Mouse (Mus musculus) embryonic facial prominence, embryonic 10.5 days (tissue): ENCODE results near the gene Stmnd1. TPM values are rescaled to one million over a fixed set of nuclear protein-coding genes. Genes with fewer than 3 reads are reported as not detected.
"Not testable (repeated sequence)": the region's sequence is repeated elsewhere in the genome, so short reads cannot be mapped to it uniquely, and the experiment has no call there.

Experiments
- DNase-seq: peaks from one replicate; pipeline ENCODE4 v3.0.0-alpha.2; 2017; ENCODE audit warnings: low spot score
- H3K27ac ChIP-seq: fragments of 300-500 bp; sonication (generic); replicated peaks from 2 replicates; pipeline ENCODE4 v1.5.1; 2016; ENCODE audit warnings: mild to moderate bottlenecking
- H3K27me3 ChIP-seq: fragments of 300-500 bp; sonication (generic); replicated peaks from 2 replicates; pipeline ENCODE4 v1.6.1; 2016; ENCODE audit warnings: low read depth, mild to moderate bottlenecking; ENCODE audit not compliant: poor library complexity, severe bottlenecking
- H3K36me3 ChIP-seq: fragments of 300-500 bp; sonication (generic); replicated peaks from 2 replicates; pipeline ENCODE4 v1.6.1; 2016; ENCODE audit warnings: mild to moderate bottlenecking, moderate library complexity
- H3K4me1 ChIP-seq: fragments of 300-500 bp; sonication (generic); 2 replicates; pipeline ENCODE4 v1.6.1; 2016
- H3K4me3 ChIP-seq: fragments of 300-500 bp; sonication (generic); 2 replicates; pipeline ENCODE4 v1.5.1; 2016; ENCODE audit warnings: mild to moderate bottlenecking, moderate library complexity
- H3K9me3 ChIP-seq: fragments of 300-500 bp; sonication (generic); 2 replicates; pipeline ENCODE4 v1.6.1; 2016; ENCODE audit warnings: mild to moderate bottlenecking
- WGBS: fragments of 180-500 bp; shearing (Covaris S2); methylation state at CpG from one replicate; pipeline ENCODE4 v1.1.7; 2016; 5-methylcytosine and 5-hydroxymethylcytosine counted together
- polyA plus RNA-seq: library from polyadenylated mRNA; unstranded; fragments of >200 nt; fragmentation: Nextera tagmentation; extraction: Ambion mirVana; gene quantifications from 2 replicates; pipeline ENCODE4 v1.2.1, GENCODE M21; 2016

The Stmnd1 gene
- polyA plus RNA-seq, 1 experiment from 2014 or later: 0.11 TPM

DNA sequence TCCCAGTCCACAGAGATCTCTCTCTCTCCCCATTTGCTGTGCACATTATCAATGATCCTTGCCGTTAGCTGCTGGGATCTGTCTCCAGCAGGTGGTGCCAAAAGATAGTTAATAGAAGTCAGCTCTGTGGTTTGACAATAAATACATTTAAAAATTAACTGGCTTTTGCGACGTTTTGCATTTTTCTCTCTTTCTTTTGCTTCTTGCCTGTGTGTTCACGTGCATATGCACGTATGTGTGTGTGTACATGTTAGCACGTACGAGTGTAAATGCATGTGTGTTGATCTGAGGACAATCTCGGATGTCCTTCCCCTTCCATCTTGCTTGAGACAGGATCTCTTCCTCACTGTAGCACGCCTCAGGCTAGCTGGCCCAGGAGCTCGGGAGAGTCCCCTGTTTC is 37.3 kb downstream of the Stmnd1 start:
- no peaks in the 10 kb centered on the region for H3K9me3 ChIP-seq
- peak; percentile 28 for DNase-seq
- H3K27ac ChIP-seq: no peak overlapping the region
- H3K36me3 ChIP-seq: no peaks in the 10 kb centered on the region
- 56% methylated on average over 10 of the region's 10 CpGs for WGBS
- H3K4me3 ChIP-seq: no peak overlapping the region
- no peaks in the 10 kb centered on the region for H3K27me3 ChIP-seq
- no peaks in the 10 kb centered on the region for H3K4me1 ChIP-seq

DNA sequence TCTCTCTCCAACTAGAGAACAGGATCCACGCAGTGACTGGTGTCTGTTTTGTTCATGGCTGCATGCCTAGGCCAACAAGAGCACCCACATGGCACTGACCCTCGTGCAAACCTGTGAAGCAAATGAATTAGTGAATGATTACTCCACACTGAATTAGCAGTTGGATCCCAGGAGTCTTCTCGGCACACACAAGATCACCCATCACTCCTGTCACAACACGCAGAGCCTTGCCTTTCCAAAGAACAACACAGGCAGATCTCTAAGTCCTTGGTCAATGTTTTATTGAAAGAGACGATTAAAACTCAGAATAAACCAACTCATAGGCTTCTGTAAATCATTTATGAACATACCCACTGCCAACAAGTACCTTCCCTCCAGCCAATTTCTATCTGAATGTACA is 39.7 kb downstream of the Stmnd1 start:
- no peak for DNase-seq
- 89% methylated on average over 5 of the region's 5 CpGs for WGBS

DNA sequence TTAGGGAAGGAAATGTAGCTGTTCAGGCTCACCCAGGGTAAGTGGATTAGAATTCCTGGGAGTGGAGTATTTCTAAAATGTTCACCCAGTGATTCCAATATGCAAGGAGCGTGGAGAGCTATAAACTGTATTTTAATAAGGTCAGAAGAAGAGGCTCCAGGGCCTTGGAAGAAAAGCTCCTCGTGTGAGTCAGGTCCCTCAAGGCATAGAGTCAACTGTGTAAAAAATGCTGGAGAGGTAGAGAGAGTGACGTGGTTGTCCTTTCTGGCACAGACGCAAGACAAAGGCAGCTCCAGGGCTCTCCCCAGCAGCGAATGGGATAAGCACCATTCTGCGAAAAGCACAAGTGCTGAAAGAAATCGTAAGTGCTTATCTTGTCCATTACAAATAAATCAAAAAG is 41.6 kb downstream of the Stmnd1 start:
- H3K27me3 ChIP-seq: no peaks in the 10 kb centered on the region
- H3K9me3 ChIP-seq: no peaks in the 10 kb centered on the region
- no peak overlapping the region for H3K4me3 ChIP-seq
- H3K4me1 ChIP-seq: no peaks in the 10 kb centered on the region
- no peak overlapping the region for H3K27ac ChIP-seq
- no peaks in the 10 kb centered on the region for H3K36me3 ChIP-seq
- WGBS: 90% methylated on average over 7 of the region's 7 CpGs
- DNase-seq: no peak

More for the DNA sequence above, 39.7 kb downstream of the Stmnd1 start:
- H3K36me3 ChIP-seq: no peaks in the 10 kb centered on the region
- H3K27me3 ChIP-seq: no peaks in the 10 kb centered on the region
- no peaks in the 10 kb centered on the region for H3K4me1 ChIP-seq
- no peak overlapping the region for H3K4me3 ChIP-seq
- no peaks in the 10 kb centered on the region for H3K9me3 ChIP-seq
- no peak overlapping the region for H3K27ac ChIP-seq

DNA sequence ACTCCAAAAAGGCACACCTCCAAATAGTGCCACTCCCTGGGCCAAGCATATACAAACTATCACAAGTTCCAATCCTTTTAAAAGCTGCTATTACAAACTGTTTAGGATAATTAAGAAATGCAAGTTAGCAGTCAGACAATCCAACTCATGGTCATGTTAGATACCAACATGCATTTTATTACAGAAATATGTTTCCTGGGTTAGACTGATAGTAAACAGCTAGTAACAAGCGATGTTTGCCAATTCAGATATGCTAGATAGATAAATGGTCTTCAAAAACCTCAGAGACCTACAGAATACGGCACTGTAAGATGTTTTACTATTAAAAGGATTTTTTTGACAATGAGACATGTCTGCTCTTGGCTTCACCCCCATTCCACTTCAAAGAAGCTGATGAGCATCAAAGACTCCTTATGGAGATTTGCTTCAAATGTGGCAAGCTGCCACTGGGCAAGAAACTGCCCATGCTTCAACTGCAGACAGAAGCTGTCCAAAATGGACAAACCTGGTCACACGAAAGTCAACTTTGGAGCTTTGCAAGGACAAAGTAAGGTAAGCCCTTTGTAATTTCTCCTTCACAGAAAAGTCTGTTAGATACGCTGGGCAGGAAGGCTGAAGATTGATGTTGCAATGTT is 52.9 kb downstream of the Stmnd1 start:
- Histone ChIP-seq H3K4me3 (no peak overlapping the region), H3K27me3 (no peaks in the 10 kb centered on the region), H3K36me3 (no peaks in the 10 kb centered on the region), H3K4me1 (no peaks in the 10 kb centered on the region), H3K27ac (no peak overlapping the region), H3K9me3 (no peaks in the 10 kb centered on the region)
- DNase-seq: no peak
- 85% methylated on average over 4 of the region's 4 CpGs for WGBS

DNA sequence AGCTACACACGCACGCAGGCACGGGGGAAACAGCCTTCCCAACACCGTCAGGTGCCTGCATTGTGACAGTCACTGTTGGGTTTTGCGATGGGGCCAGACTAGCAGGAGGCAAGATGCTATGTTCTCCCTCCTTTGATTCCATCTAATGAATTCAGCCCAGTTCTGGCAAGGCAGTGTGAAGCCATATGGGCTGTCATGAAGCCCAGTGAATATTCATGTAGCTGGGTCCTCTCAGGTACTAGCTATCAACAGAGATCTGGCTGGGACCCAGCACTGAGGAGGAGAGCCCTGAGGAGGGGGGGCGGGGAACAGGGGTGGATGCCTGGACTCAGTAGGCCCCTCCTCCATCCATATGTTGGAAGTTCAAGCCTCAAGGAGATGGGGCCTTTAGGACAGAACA is 61.5 kb downstream of the Stmnd1 start:
- Histone ChIP-seq H3K27me3 (no peaks in the 10 kb centered on the region), H3K4me1 (peaks cover 5% of the 10 kb centered on the region), H3K27ac (no peak overlapping the region), H3K9me3 (peaks cover 9% of the 10 kb centered on the region; the same call in 1 of the 2 replicates), H3K36me3 (no peaks in the 10 kb centered on the region), H3K4me3 (no peak overlapping the region)
- WGBS: 87% methylated on average over 6 of the region's 6 CpGs
- DNase-seq: no peak

DNA sequence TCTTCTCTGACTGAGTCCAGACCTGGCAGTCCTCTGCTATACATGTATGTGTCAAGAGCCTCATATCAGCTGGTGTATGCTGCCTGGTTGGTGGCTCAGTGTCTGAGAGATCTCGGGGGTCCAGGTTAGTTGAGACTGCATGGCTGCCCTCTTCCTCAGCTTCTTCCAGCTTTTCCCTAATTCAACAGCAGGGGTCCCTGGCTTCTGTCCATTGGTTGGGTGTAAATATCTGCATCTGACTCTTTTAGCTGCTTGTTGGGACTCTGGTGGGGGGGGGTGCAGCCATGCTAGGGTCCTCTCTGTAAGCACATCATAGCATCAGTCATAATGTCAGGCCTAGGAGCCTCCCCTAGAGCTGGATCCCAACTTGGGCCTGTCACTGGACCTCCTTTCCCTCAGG is 62.8 kb downstream of the Stmnd1 start:
- not testable (repeated sequence) for H3K27ac ChIP-seq, DNase-seq, H3K4me1 ChIP-seq, H3K27me3 ChIP-seq, H3K36me3 ChIP-seq, H3K4me3 ChIP-seq, H3K9me3 ChIP-seq
- 77% methylated on average over 1 of the region's 1 CpGs for WGBS

DNA sequence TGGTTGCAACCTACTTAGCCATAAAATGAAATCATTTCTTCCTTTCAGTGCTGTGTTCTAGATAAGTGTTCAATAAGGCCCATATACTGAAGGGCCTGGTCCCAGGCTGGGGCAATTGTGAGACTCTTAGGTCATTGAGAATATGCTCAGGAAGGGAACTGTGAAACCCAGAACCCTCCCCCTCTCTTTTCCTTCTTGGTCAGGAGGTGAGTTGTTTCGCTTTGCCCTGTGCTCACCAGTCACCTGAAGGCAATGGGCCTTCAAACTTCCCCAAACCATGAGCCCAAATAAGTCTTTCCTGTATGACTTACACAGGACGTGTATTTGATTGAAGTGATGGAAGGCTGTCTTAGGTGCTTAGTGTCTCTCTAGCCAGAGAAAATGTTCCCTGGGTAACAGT is 64.3 kb downstream of the Stmnd1 start:
- H3K36me3 ChIP-seq: no peaks in the 10 kb centered on the region
- no peak overlapping the region for H3K27ac ChIP-seq
- DNase-seq: no peak
- WGBS: 80% methylated on average over 2 of the region's 2 CpGs
- peaks cover 6% of the 10 kb centered on the region for H3K4me1 ChIP-seq
- H3K9me3 ChIP-seq: 0 out of 2 replicates have a peak, but pooled peaks cover 3% of the 10 kb centered on the region
- no peak overlapping the region for H3K4me3 ChIP-seq
- H3K27me3 ChIP-seq: no peaks in the 10 kb centered on the region

DNA sequence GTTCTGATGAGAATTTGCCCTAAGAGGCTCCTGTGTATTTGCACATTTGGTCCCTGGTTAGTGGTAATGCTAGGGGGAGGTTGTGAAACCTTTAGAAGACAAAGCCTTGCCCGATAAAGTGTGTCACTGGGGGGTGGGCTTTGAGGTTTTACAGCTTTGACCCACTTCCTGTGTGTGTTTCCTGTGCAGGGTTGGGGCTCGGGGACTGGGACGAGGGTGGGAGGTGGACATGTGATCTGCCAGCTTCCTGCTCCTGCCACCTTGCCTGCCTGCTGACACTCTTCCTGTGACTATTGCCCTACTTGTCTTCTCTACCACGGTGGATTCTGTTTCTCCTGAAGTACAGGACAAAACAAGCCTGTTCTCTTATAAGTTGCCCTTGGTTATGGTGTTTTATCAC is 66.4 kb downstream of the Stmnd1 start:
- DNase-seq: no peak
- H3K4me3 ChIP-seq: no peak overlapping the region
- no peaks in the 10 kb centered on the region for H3K36me3 ChIP-seq
- H3K9me3 ChIP-seq: no peaks in the 10 kb centered on the region
- no peak overlapping the region for H3K27ac ChIP-seq
- WGBS: 51% methylated on average over 4 of the region's 4 CpGs
- no peaks in the 10 kb centered on the region for H3K27me3 ChIP-seq
- peaks cover 6% of the 10 kb centered on the region for H3K4me1 ChIP-seq

DNA sequence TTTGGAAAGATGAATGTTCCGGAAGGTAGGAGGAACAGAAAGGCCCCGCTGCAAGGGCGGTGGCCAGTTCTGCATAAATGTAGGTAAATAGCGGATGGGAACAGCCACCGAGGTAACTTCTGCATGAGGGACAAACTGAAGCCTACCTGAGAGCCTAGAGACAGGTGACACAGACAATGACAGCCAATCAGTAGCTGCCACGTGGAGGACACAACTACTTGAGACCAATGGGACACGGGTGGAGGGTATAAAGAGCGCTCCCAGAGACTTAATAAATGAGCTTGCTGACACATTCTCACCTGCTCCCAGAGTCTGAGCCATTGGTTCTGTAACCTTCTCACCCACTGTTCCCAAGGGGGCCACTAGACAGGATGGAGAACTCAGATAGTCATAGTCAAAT is 67.1 kb downstream of the Stmnd1 start:
- Histone ChIP-seq H3K4me1 (peaks cover 6% of the 10 kb centered on the region), H3K4me3 (no peak overlapping the region), H3K36me3 (no peaks in the 10 kb centered on the region), H3K9me3 (no peaks in the 10 kb centered on the region), H3K27ac (no peak overlapping the region), H3K27me3 (no peaks in the 10 kb centered on the region)
- WGBS: 92% methylated on average over 8 of the region's 8 CpGs
- no peak for DNase-seq

DNA sequence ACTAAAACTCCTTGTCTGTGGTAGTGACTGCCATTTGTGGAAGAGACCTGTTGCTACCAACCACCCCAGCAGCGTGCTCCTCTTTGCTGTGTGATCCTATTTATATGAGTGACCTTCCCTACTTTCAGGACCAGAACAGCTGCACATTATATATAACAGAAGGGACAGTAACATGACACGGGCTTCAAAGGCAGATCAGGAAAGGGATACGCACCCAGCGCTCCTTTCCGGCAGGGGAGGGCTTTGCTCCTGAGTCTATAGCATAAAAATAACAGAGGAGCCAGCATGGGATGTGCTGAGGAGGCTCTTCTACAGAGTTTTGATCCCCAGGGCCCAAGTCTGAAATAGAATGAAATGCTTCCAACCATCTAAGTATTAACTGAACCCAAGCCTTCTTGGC is 67.9 kb downstream of the Stmnd1 start:
- no peak for DNase-seq
- Histone ChIP-seq H3K27me3 (no peaks in the 10 kb centered on the region), H3K4me1 (peaks cover 6% of the 10 kb centered on the region), H3K9me3 (no peaks in the 10 kb centered on the region), H3K36me3 (no peaks in the 10 kb centered on the region), H3K27ac (no peak overlapping the region), H3K4me3 (no peak overlapping the region)
- WGBS: 77% methylated on average over 5 of the region's 5 CpGs

DNA sequence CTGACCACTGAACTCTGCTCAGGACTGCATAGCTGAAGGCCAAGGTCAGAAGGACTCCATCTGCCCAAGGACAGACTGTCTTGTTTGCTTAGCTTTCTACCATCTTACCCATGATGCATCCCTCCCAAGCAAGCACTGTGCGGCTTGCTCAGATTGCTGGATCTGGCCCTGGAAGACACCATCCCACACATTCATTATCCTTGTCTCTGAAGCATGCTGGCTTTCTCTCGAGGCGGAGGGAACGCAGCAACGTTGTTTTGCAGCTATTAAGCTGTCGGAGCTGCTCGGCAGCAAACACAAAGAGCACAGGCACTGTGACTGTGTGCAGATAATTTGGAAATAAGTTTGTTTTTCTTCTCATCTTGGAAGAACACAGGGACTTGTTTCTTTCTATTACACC is 69.7 kb downstream of the Stmnd1 start:
- Histone ChIP-seq H3K9me3 (no peaks in the 10 kb centered on the region), H3K4me1 (peaks cover 6% of the 10 kb centered on the region), H3K4me3 (no peak overlapping the region), H3K27me3 (no peaks in the 10 kb centered on the region), H3K27ac (no peak overlapping the region), H3K36me3 (no peaks in the 10 kb centered on the region)
- no peak for DNase-seq
- 86% methylated on average over 7 of the region's 7 CpGs for WGBS

DNA sequence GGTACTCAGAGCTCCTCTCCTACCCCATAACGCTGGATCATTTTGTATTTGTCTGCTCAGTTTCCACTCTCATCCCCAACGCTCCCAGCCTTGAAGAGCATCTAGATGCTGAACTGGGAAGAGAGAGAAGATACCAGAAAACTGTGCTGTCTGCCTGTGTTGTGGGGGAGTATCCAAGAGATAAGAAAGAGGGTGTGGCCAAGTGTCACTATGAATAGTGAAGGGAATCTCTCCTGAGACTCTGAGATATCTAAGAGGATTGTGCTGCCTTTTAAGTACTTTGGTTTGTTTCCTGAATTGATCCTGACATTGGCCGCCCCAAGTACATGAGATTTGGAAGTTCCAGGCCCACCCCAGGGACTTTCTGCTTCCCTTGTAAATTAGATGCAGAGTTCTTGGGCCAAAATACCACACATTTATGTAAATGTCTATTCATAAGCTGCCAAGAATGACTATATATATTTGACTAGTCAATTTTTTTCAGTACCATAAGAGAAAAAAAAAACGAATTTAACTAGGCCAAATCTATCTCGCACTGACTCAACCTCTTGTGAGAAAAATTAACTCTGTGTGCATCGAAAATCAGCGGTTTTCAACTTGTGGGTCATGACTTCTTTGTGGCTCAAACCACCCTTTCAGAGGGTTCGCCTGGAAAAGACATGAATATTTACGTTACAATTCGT is 73.5 kb downstream of the Stmnd1 start:
- no peaks in the 10 kb centered on the region for H3K4me1 ChIP-seq
- no peak for DNase-seq
- no peak overlapping the region for H3K4me3 ChIP-seq
- H3K36me3 ChIP-seq: no peaks in the 10 kb centered on the region
- WGBS: 86% methylated on average over 10 of the region's 10 CpGs
- H3K27ac ChIP-seq: no peak overlapping the region
- H3K27me3 ChIP-seq: no peaks in the 10 kb centered on the region
- H3K9me3 ChIP-seq: no peaks in the 10 kb centered on the region

DNA sequence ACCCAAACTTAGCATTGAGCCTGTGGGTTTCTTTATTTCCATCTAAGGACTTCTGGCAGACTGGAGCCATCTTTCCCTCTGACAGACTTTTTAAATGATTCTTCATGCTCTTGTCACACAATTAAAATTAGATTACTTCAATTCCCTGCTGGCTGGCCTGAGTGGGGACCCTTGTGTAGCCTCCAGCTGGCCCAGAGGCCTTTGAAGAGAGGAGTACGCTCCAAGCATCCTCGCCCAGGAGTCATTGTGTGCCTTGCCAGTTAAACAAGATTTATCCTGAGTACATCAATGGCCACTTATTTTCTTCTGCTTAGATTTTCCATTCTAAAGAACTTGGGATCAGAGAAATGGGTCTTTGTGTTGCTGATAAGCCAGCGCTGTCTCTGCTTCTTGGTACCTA is 76.1 kb downstream of the Stmnd1 start:
- no peaks in the 10 kb centered on the region for H3K9me3 ChIP-seq
- 69% methylated on average over 3 of the region's 3 CpGs for WGBS
- no peaks in the 10 kb centered on the region for H3K36me3 ChIP-seq
- no peaks in the 10 kb centered on the region for H3K4me1 ChIP-seq
- DNase-seq: no peak
- H3K27ac ChIP-seq: no peak overlapping the region
- H3K4me3 ChIP-seq: no peak overlapping the region
- no peaks in the 10 kb centered on the region for H3K27me3 ChIP-seq
